Mouse (Mus musculus) C2C12 (cell line): ENCODE results near the gene C2cd3.

ENCODE experiments used
- CTCF ChIP-seq: IDR thresholded peaks from one replicate; pipeline ENCODE4 v1.5.1; 2011; ENCODE audit not compliant: control insufficient read depth, insufficient read depth, insufficient read length
- MAX ChIP-seq: IDR thresholded peaks from one replicate; pipeline ENCODE4 v1.6.1; 2011; ENCODE audit warnings: mild to moderate bottlenecking, control low read depth
- MYOG ChIP-seq: IDR thresholded peaks from one replicate; pipeline ENCODE4 v1.6.1; 2011; ENCODE audit not compliant: control insufficient read depth, insufficient read length; ENCODE audit errors: extremely low read depth

DNA sequence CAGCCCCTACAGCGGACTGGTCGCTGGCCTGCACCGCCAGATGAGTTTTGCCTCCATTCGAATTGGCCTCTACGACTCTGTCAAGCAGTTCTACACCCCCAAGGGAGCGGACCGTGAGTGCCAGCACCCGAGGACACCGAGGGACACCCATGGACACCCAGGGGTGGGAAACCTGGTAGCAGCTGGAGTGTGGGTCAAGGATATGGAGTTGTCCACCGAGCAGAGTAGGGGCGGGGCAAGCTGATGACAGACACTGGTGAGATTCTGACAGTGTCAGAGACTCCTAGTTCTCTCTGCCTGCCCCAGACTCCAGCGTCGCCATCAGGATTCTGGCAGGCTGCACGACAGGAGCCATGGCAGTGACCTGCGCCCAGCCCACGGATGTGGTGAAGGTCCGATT lies 108.1 kb downstream of the C2cd3 start:
- TF ChIP-seq CTCF, result no peak
- TF ChIP-seq MAX, result no peak
- no peak for TF ChIP-seq MYOG
